Mouse (Mus musculus) gastrocnemius, postnatal 4 days (tissue): ENCODE data around the gene Ets2. TPM values are rescaled to one million over a fixed set of nuclear protein-coding genes. Genes with fewer than 3 reads are reported as not detected.
"Not testable (repeated sequence)": the region's sequence is repeated elsewhere in the genome, so short reads cannot be mapped to it uniquely, and the experiment has no call there.

ENCODE experiments used
- DNase-seq, 2 experiments: peaks; one replicate each; pipeline ENCODE4 v3.0.0; 2021 to 2022; ENCODE audit warnings: low spot score in 2 of 2, mixed read lengths in 2 of 2
- total RNA-seq, 2 experiments: library from RNA; stranded (reverse); gene quantifications; 2 replicates each; pipeline ENCODE4 v1.2.3; 2021

Gene Ets2
- total RNA-seq, 2 experiments from 2014 or later = 72.6 to 74.5 TPM

DNA sequence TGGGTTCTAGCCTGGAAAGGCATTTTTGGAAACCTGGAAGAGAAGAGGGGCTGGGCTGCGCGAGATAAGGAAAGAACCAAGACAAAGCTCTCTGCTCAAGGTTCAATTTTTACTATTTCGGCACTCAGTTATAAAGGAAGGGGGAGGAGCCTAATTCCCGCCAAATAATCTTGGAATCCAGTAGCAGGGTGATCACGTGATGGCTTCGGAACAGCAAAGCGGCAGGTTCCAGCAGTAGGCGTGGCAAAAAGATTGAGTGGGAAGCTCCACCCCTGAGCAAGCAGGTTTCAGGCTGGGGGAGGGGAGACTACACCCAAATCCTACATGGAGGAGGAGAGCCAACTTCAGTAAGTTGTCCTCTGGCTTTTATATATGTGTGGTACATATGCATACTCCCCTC is 62.2 kb downstream of the Ets2 start:
- DNase-seq = not testable (repeated sequence)

DNA sequence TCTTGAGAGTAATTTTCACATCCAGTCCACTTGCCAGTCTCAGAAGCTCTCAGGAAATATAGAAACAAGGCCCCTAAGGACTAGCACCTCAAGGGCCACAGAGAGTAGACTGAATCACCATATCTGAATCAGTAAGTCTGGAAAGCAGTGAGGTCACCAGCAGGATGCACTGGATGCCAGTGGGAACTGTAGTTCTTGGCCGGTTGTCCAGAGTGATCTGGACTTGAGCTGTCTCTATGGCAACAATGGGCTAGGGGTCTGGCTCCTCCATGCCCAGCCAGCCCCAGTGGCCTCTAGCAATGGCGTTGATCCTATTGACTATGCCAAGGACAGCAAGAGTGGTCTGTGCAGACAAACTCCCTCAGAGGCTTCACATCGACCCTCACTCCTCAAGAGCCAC is 64.3 kb downstream of the Ets2 start:
- DNase-seq = no peak

DNA sequence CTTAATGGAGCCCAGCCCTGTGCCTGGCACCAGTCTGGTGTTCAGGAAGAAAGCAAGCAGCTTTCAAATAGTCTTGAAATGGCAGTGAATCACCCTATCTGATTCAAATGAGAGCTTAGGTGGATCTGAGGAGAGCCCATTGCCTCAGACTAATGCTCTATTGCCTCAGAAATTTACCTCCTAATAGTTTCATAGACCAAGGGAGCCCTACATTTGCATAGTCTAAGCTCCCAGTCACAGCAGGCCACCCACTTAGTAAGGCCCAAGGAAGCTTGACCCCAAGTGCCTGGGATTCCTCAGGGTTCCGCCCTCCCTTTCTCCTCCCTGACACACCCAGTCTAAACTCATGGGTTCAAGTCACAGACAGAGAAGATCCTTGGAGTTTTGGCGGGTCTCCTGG is 65.4 kb downstream of the Ets2 start:
- DNase-seq = no peak

DNA sequence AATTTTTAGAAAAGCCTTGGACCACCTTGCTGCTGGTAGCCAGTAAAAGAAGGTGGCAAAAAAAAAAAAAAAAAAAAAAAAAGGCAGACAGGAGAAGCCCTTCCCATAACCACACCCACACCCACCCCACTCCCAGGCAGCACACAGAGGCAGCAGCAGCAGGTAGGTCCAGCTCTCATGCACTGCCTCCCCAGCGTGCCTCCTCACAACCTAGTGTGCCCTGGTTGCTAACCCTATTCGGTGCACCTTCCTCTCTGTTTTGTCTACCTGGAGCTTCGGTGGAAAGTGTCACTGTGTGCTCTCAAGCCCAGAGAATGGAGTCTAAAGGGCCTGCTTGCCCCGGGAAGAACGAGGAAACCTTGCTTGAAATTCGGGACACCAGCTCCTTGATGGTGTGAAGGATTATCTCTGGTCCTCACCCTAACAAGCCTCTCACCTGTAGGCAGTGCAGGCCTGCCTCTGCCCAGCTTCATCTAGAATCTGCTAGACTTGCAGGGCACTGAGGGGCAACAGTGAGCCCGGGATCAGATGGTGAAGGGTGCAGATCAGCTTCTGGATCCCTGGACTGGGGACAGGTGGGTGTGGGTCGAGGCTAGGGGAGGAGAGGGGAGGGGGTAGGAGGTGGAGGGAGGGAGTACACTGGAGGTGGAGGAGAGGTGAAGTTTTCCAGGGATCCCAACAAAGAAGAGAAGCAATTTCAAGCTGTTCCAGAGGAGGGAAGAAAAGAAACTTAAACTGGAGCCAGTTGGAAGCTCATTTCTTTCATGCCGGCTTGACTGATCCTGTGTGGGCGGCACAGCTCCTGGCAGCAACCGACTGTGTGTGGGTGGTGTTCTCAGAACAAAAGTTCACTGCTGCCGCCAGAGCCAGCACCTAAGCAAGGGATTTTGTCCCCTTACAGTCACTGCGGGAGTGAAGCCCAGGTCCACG is 67.5 kb downstream of the Ets2 start:
- peak in 1 of 2 experiments; percentile 38 for DNase-seq

DNA sequence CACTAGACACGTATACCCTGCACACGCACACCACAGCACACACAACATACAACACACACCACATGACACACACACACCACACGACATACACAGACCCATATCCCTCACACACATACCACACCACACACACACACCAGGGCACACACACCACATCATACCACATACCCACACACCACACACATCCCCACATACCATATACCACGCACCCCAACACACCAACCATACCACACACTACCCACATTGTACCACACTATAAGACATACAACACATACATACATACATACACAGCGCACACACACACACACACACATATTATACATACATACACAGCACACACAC is 68.1 kb downstream of the Ets2 start:
- no peak for DNase-seq

DNA sequence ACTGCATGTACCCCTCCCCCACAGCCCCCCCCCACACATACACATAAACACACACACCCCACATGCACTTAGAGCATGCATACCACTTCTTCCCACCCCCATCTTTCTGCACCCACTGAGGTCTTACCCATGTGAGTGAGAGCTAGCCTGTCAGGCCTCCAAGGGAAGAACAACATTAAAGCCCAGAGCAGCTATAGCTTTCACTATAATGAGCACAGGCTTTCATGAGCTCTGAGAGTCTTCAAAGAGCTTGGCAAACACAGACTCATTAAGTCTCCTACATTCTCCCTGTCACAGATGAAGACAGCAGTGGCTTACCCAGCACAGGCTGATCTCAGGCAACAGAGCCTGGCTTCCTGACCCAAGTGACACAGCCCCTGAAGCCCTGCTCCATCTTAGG is 68.5 kb downstream of the Ets2 start:
- no peak for DNase-seq

Other genes starting within 250 kb of the Ets2 start
- gene Erg, start 115.5 kb upstream of the Ets2 start, total RNA-seq = 10 to 100 TPM; 22.0 to 23.5 TPM